Mouse (Mus musculus) inflammation-experienced regulatory T-cells, adult 16 weeks (primary cell): ENCODE results near the gene Usp17ld. TPM values are rescaled to one million over a fixed set of nuclear protein-coding genes. Genes with fewer than 3 reads are reported as not detected.

Source experiments
- polyA plus RNA-seq: library from polyadenylated mRNA; unstranded; fragments of 100-300 nt; shearing (Covaris generic); gene quantifications from one replicate; pipeline ENCODE4 v1.2.1, GENCODE M21; 2017

Usp17ld gene
- not detected for polyA plus RNA-seq

DNA sequence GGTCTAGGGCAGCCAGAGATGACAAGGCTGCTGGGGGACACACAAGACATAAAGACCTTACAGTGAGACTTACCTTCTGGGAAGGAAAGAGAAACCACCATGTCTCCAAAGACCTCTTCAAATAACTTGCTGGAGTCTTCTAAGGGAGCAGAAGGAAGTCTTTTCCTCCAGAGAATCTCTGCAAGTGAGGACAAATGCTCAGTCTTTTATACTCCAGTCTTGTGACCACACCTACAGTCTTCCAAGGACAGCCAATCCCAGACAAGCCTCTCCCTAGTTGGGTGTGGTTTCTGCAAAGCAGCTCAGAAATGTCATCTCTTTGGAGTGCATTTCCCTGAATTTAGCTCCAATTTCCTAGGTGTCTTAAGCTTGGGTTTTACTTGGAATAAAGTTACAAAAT is at the start of gene Usp17ld:
Usp17ld (minus strand) TSS at position 101 of the 400 bp plus-strand sequence.

DNA sequence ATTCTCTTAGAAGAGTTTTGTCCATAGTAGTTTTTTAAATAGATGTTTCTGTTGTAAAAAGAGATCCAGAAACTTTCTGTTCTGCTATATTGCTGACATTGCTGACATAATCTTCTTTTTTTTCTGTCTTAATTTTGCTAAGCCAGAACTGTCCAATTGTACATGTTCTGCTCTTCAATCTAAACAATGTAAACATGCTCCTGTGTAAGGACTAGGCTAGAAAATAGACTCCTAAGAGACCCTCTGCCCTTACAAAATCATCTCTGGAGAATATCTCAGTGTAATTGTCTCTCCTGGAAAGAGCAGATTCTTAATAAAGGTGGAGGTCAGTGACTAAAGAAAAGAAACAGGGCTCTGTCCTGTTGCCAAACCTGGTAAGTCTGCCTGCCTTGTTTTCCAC is 35.6 kb downstream of the Usp17ld start, which contains the start of gene Olfr594:
Olfr594 (plus strand) TSS at position 301 of the 400 bp plus-strand sequence.

GRCm38 (mm10) chr7:103211562-103211961 is 40.7 kb downstream of the Usp17ld start, which contains the start of gene Olfr593:
Gene Olfr593, plus strand, starts transcription at chr7:103211862.

Other genes starting within 250 kb of the Usp17ld start
- not detected for gene Olfr582, start 214.5 kb downstream of the Usp17ld start, polyA plus RNA-seq
- gene Olfr583, start 201.2 kb downstream of the Usp17ld start, polyA plus RNA-seq, result not detected
- not detected for gene Olfr584, start 170.6 kb downstream of the Usp17ld start, polyA plus RNA-seq
- not detected for gene Olfr585, start 154.8 kb downstream of the Usp17ld start, polyA plus RNA-seq
- gene Olfr586, start 126.9 kb downstream of the Usp17ld start, polyA plus RNA-seq, result not detected
- not detected for gene Olfr588-ps1, start 111.6 kb downstream of the Usp17ld start, polyA plus RNA-seq
- not detected for gene Olfr589, start 96.1 kb downstream of the Usp17ld start, polyA plus RNA-seq
- gene Olfr591, start 74.2 kb downstream of the Usp17ld start, polyA plus RNA-seq, result not detected
- 0.11 TPM for gene Olfr592, start 67.7 kb downstream of the Usp17ld start, polyA plus RNA-seq
- gene Olfr593, start 40.6 kb downstream of the Usp17ld start, polyA plus RNA-seq, result not detected
- gene Olfr594, start 35.5 kb downstream of the Usp17ld start, polyA plus RNA-seq, result not detected
- not detected for gene Olfr596, start 53.1 kb upstream of the Usp17ld start, polyA plus RNA-seq
- not detected for gene Olfr597, start 63.8 kb upstream of the Usp17ld start, polyA plus RNA-seq
- gene Olfr598, start 71.1 kb upstream of the Usp17ld start, polyA plus RNA-seq, result not detected
- gene Olfr599, start 83.4 kb upstream of the Usp17ld start, polyA plus RNA-seq, result not detected
- not detected for gene Olfr600, start 97.2 kb upstream of the Usp17ld start, polyA plus RNA-seq
- not detected for gene Olfr601, start 110.2 kb upstream of the Usp17ld start, polyA plus RNA-seq
- not detected for gene Olfr603, start 133.7 kb upstream of the Usp17ld start, polyA plus RNA-seq
- not detected for gene Usp17lc, start 162.6 kb upstream of the Usp17ld start, polyA plus RNA-seq
- gene Olfr605, start 192.9 kb upstream of the Usp17ld start, polyA plus RNA-seq, result not detected
- not detected for gene Olfr606, start 196.5 kb upstream of the Usp17ld start, polyA plus RNA-seq
- 0.07 TPM for gene Olfr607, start 211.6 kb upstream of the Usp17ld start, polyA plus RNA-seq
- not detected for gene Olfr608, start 217.4 kb upstream of the Usp17ld start, polyA plus RNA-seq
- gene Olfr609, start 245.6 kb upstream of the Usp17ld start, polyA plus RNA-seq, result not detected